ENCODE assay signal across 21 mouse cellular contexts in the genomic region with DNA sequence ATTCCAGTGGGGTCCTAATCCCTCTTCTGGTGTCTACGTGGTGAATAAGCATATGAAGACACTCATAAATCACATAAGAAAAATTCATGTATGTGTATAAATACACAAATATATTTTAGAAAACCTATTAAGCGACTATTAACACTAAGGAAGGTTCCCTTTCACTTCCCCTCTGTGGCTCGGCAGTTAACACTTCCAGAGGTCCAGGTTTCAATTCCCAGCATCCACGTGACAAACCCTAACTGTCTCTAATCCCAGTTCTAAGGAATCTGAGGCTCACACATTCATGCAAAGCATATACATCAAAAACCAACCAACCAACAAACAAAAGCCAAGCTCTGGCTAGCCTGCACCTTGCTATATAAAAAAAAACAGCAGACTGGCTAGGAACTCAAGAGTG. TPM values are rescaled to one million over a fixed set of nuclear protein-coding genes. Genes with fewer than 3 reads are reported as not detected.
DNase-seq lines count a peak whose midpoint lies in the region; ATAC-seq and TF ChIP-seq lines count a peak whose summit lies in the region.
"Had no signal": no experiment of that assay in that cellular context is flagged by ENCODE, and none has a peak within 500 bp of the region (broad histone marks: within the 10 kb centered on the region; RNA-seq: fewer than 3 reads in every experiment).

No protein-coding gene starts in this region.

- H3K36me3 ChIP-seq in lung, embryonic 14.5 days (ENCODE audit: insufficient read depth): peaks cover 9% of the 10 kb centered on the region; the same call in 1 of the 2 replicates
- H3K36me3 ChIP-seq in liver, embryonic 16.5 days (ENCODE audit: control insufficient read depth, insufficient read depth): peaks cover 2% of the 10 kb centered on the region; the same call in 1 of the 2 replicates
- H3K36me3 ChIP-seq: hindbrain, embryonic 12.5 days had no signal

- H3K27me3 ChIP-seq in lung, embryonic 14.5 days (ENCODE audit: insufficient read depth, low read length): no peaks in the 10 kb centered on the region
- H3K27me3 ChIP-seq in liver, embryonic 16.5 days (ENCODE audit: control insufficient read depth, insufficient read depth, low read depth, low read length): no peaks in the 10 kb centered on the region
- H3K27me3 ChIP-seq: embryonic facial prominence, embryonic 13.5 days; hindbrain, embryonic 12.5 days; limb, embryonic 12.5 days had no signal

- H3K4me2 ChIP-seq in lung, embryonic 14.5 days: peak overlapping the region; percentile 23; the same call in 1 of the 2 replicates
- peak overlapping the region; percentile 42 for H3K4me2 ChIP-seq in liver, embryonic 16.5 days (ENCODE audit: low read depth, low read length)
- H3K4me2 ChIP-seq: embryonic facial prominence, embryonic 13.5 days; hindbrain, embryonic 12.5 days; limb, embryonic 12.5 days had no signal

- 53% methylated on average over 4 of the region's 4 CpGs for WGBS in lung, embryonic 14.5 days
- WGBS in liver, embryonic 16.5 days (ENCODE audit: insufficient replicate concordance): 47% methylated on average over 4 of the region's 4 CpGs

- no peak overlapping the region for H3K27ac ChIP-seq in lung, embryonic 14.5 days (ENCODE audit: low read depth)
- H3K27ac ChIP-seq in bone marrow macrophage, adult 2 months (ENCODE audit: insufficient read depth, low read depth, low read length): peak overlapping the region; percentile 26
- H3K27ac ChIP-seq in liver, embryonic 16.5 days (ENCODE audit: low read length): peak overlapping the region; percentile 29; the same call in 1 of the 2 replicates
- H3K27ac ChIP-seq: embryonic facial prominence, embryonic 13.5 days; hindbrain, embryonic 12.5 days; limb, embryonic 12.5 days had no signal

- peaks cover 8% of the 10 kb centered on the region for H3K4me1 ChIP-seq in lung, embryonic 14.5 days (ENCODE audit: insufficient read depth)
- H3K4me1 ChIP-seq in bone marrow macrophage, adult 2 months (ENCODE audit: control insufficient read depth, insufficient read depth, low read length): peaks cover 47% of the 10 kb centered on the region
- H3K4me1 ChIP-seq in liver, embryonic 16.5 days (ENCODE audit: control insufficient read depth, low read depth, low read length): peaks cover 62% of the 10 kb centered on the region

- no peak for TF ChIP-seq POLR2A in bone marrow macrophage, adult 2 months (IDR thresholded peaks at IDR 0.05; ENCODE audit: borderline replicate concordance, low read depth, low read length)

- H3K9me3 ChIP-seq in lung, embryonic 14.5 days (ENCODE audit: low read depth, low read length): no peaks in the 10 kb centered on the region
- no peaks in the 10 kb centered on the region for H3K9me3 ChIP-seq in liver, embryonic 16.5 days (replicated peaks; ENCODE audit: control insufficient read depth, low read length)
- H3K9me3 ChIP-seq: embryonic facial prominence, embryonic 13.5 days; hindbrain, embryonic 12.5 days; limb, embryonic 12.5 days had no signal

- TF ChIP-seq CTCF in lung, embryonic 14.5 days (IDR thresholded peaks at IDR 0.05; ENCODE audit: low read depth): no peak
- TF ChIP-seq CTCF in bone marrow macrophage, adult 2 months (IDR thresholded peaks at IDR 0.05; ENCODE audit: low read depth, low read length): no peak

- H3K4me3 ChIP-seq in lung, embryonic 14.5 days (ENCODE audit: low read depth, low read length): no peak overlapping the region
- peak overlapping the region; percentile 18; the same call in 1 of the 2 replicates for H3K4me3 ChIP-seq in bone marrow macrophage, adult 2 months (ENCODE audit: insufficient read depth, low read length)
- H3K4me3 ChIP-seq in liver, embryonic 16.5 days (ENCODE audit: low read depth, low read length): no peak overlapping the region
- H3K4me3 ChIP-seq: embryonic facial prominence, embryonic 13.5 days; hindbrain, embryonic 12.5 days; limb, embryonic 12.5 days had no signal

- DNase-seq in heart, adult 11 months: peak; percentile 56
- DNase-seq in heart, postnatal 4 days: no peak
- no peak for DNase-seq in lung, embryonic 14.5 days
- DNase-seq in lung, postnatal 10 days: no peak
- no peak for DNase-seq in Muller cell, postnatal 12 days (ENCODE audit: inconsistent ontology term)
- DNase-seq: cerebellum, adult 11 months; kidney, adult 8-10 months; kidney, postnatal 4 days; layer of hippocampus, postnatal 36 days; lung, postnatal 4 days; right cerebral cortex, adult 18-20 months had no signal

- H3K9ac ChIP-seq in lung, embryonic 14.5 days: no peak overlapping the region
- H3K9ac ChIP-seq in liver, embryonic 16.5 days (ENCODE audit: low read depth, low read length): no peak overlapping the region; the same call in 1 of the 2 replicates
- H3K9ac ChIP-seq: embryonic facial prominence, embryonic 13.5 days; hindbrain, embryonic 12.5 days; limb, embryonic 12.5 days had no signal

- ATAC-seq in lung, embryonic 14.5 days (ENCODE audit: insufficient read depth): no peak
- no peak for ATAC-seq in liver, embryonic 16.5 days (ENCODE audit: low read depth)
- ATAC-seq in CD4-positive, CD25-positive, alpha-beta regulatory T cell, adult 4 months: no peak

RNA-seq across cellular contexts. Expression of gene Luc7l3, which starts 4.3 kb away (rescaled TPM):
- 10 to 100 TPM; 47.8 to 50.4 TPM for total RNA-seq in heart, postnatal 4 days (2021)
- polyA plus RNA-seq in lung, embryonic 14.5 days (2014; fragmentation: Nextera tagmentation; extraction: Ambion mirVana): 93.2 and 95.8 TPM in 2 replicates
- polyA plus RNA-seq in bone marrow macrophage, adult 2 months (2012; ENCODE audit: insufficient read depth, insufficient read length, missing spikeins): 146 and 206 TPM in 2 replicates
- 34.8 and 40.6 TPM in 2 replicates for polyA plus RNA-seq in liver, embryonic 16.5 days (2015; fragmentation: Nextera tagmentation; extraction: Ambion mirVana)
- 100 to 1,000 TPM; 153 to 164 TPM for polyA plus RNA-seq in CD4-positive, CD25-positive, alpha-beta regulatory T cell, adult 4 months (2017; shearing (Covaris generic))

RNA-seq across cellular contexts. Expression of gene Ankrd40, which starts 10.3 kb away (rescaled TPM):
- total RNA-seq in heart, postnatal 4 days (2021): 100 to 1,000 TPM; 178 to 183 TPM
- 29.8 and 30.9 TPM in 2 replicates for polyA plus RNA-seq in lung, embryonic 14.5 days (2014; fragmentation: Nextera tagmentation; extraction: Ambion mirVana)
- polyA plus RNA-seq in bone marrow macrophage, adult 2 months (2012; ENCODE audit: insufficient read depth, insufficient read length, missing spikeins): 43.9 and 47.6 TPM in 2 replicates
- 2.9 and 3.5 TPM in 2 replicates for polyA plus RNA-seq in liver, embryonic 16.5 days (2015; fragmentation: Nextera tagmentation; extraction: Ambion mirVana)
- 10 to 100 TPM; 14.1 to 14.8 TPM for polyA plus RNA-seq in CD4-positive, CD25-positive, alpha-beta regulatory T cell, adult 4 months (2017; shearing (Covaris generic))

RNA-seq across cellular contexts. Expression of gene Gm21885, which starts 35.8 kb away (rescaled TPM):
- not detected for total RNA-seq in heart, postnatal 4 days (2021)
- polyA plus RNA-seq in lung, embryonic 14.5 days (2014; fragmentation: Nextera tagmentation; extraction: Ambion mirVana): 0.41 and 0.68 TPM in 2 replicates
- not detected in 2 replicates for polyA plus RNA-seq in bone marrow macrophage, adult 2 months (2012; ENCODE audit: insufficient read depth, insufficient read length, missing spikeins)
- polyA plus RNA-seq in liver, embryonic 16.5 days (2015; fragmentation: Nextera tagmentation; extraction: Ambion mirVana): 0.16 and 0.96 TPM in 2 replicates
- 1 to 10 TPM in 1 of 2 experiments, not detected in 1; 1.3 TPM for polyA plus RNA-seq in CD4-positive, CD25-positive, alpha-beta regulatory T cell, adult 4 months (2017; shearing (Covaris generic))
- total RNA-seq: common myeloid progenitor, adult 5-6 weeks; layer of hippocampus, postnatal 36 days; monocyte, adult 5-6 weeks had no signal
- polyA plus RNA-seq: C2C12; gonadal fat pad, adult 2 months; limb, embryonic 12.5 days had no signal
